Mouse (Mus musculus): ENCODE results near the gene Myo1d.
"Not testable (repeated sequence)": the region's sequence is repeated elsewhere in the genome, so short reads cannot be mapped to it uniquely, and the experiment has no call there.

Myo1d gene

DNA sequence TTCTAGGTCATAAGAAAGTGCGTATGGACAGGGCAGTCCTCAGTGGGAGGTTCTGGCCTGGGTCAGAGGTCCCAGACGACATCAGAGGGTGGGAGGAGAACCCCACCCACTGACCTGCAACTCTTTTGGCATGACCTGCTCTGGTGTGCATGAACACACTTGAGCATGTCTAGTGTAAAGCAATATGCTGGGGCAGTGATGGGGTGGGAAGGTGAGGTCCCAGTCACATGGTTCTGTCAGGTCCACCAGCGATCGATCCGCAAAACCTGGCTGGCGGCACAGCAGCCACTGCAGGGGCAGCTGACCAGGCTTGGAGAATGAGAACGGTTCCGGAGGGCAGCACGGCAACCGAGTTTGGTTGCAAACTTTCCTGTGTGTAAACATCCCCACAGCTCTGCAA, 297.5 kb downstream of the Myo1d start:
- DNase-seq (ENCODE audit: low spot score in 2 of 2) = no peak

DNA sequence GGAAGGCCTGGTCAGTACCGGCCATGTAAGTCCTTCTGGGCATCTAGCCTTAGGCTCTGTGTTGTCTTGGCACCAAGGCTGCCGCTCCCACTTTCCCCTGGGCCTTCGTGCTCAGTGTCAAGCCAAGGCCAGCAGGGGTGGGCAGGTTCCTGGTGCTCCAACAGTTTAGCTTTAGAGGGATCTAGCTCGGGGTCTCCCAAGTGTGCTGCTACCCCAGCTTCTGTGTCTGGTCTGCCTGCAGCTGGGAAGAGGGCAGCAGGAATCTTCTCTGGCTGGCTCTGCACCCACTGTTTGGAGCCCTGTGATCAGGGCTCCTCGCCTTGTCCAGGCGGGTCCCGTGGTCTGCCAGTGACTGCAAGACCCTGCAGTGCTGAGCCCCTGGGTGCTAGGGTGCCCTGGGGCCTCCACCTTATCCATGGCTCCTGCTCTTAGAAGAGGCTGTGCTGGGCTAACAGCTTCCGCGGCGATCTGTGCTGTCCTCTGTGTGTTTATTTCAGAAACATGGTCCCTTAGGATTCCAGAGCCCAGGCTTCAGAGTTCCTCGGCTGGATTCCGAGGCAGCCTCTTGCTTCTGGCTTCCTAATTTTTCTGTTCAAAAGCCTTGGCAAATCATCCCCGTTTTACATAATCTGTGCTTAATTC, 298.3 kb downstream of the Myo1d start:
- DNase-seq (ENCODE audit: low spot score in 2 of 2) = peak in 1 of 2 experiments; percentile 36

DNA sequence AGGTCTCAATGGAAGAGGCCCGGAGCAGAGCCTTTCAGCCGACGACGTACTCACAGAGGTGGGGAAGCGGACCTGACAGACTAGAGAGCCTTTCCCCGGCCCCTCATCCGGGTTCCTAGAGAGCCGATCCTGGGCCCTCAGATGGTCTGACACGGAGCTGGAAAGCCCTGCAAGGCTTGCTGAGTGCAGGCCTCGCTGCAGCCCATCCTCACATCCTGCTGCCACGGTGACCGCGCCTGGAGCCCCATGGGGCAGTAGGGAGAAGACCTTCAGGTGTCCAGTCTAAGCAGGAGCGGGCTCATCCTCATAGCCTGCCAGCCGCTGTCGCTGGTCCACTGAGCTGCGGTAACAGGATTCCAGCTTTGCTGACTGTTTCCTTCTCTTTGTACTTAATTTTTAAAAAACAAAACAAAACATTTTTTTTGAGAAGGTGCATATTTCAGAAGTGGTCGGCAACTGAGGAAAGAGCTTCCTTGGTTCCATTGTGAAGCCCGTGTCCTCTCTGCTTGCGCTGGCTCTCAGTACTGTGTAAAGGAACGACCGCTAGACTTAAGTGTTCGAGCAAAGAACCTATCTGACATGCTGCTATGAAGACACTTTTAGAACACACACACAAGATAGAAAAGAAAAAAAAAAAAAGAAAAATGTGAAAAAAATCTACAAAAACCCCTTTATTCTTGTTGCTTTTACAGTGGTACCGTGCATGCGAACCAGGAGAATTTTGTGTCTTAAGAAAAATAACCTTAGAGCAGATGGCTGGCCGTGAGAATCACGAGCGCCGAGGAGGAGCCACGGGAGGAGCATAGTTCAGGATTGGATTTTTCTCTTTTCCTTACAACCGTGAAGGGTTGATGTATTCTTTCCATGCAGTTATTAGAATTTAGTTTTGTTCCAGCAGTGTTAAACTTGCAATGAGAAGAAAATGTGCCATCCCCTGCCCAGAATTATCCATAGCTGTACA, 299.6 kb downstream of the Myo1d start:
- no peak for DNase-seq (ENCODE audit: low spot score in 2 of 2)

- no peak for DNase-seq (ENCODE audit: low spot score in 2 of 2)
Observed at GRCm38 (mm10) chr11:80479425-80479824, 300.4 kb downstream of the Myo1d start.

DNA sequence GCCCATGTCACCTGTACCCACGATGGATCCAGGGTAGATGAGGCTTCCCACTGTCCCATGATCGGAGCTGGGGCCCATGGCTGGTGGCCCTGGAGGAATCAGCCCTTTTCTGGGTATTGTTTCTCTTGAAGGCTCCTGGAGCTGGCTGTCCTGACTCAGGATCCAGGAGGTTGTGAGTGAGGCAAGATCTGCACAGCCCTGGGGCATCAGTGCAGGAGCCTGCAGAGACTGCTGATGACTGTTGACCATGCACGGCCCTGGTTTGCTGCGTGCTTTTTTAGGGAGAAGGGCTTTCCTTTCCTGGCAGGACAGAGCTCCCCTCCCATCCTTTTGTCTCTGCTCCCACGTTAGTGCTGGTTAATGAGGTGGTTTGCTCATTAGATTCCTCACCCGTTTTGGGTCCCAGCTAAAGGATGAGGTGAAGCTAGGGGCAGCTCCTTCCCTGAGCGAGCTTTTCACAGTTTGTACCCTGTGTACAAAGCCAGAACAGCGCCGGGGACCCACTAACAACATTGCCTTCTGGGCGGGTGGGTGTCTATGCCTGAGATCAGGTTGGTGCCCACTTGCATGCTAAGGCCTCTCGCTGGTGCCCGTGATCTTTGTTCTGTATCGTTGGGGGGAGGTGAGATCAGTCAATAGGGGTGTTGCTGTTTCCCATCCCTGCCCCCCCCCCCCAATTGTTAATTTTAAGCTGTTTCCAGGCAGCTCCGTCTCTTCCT, 301.0 kb downstream of the Myo1d start:
- DNase-seq (ENCODE audit: low spot score in 2 of 2) = no peak

DNA sequence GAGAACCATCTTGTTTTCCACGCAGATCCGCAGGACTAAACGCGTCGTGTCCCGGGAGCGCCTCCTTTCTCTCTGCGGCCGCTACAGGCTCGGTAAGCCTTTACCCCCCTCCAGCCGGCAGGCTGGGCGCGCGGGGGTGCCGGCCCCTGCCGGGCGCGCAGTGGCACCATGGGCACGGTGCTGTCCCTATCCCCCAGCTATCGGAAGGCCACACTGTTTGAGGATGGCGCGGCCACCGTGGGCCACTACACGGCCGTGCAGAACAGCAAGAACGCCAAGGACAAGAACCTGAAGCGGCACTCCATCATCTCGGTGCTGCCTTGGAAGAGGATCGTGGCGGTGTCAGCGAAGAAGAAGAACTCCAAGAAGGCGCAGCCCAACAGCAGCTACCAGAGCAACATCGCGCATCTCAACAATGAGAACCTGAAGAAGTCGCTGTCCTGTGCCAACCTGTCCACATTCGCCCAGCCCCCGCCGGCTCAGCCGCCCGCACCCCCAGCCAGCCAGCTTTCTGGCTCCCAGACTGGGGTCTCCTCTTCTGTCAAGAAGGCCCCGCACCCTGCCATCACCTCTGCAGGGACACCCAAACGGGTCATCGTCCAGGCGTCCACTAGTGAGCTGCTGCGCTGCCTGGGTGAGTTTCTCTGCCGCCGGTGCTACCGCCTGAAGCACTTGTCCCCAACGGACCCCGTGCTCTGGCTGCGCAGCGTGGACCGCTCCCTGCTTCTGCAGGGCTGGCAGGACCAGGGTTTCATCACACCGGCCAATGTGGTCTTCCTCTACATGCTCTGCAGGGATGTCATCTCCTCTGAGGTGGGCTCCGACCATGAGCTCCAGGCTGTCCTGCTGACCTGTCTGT, 302.3 kb downstream of the Myo1d start:
- DNase-seq (ENCODE audit: low spot score in 2 of 2) = no peak

GRCm38 (mm10) chr11:80476222-80477189, 303.3 kb downstream of the Myo1d start, which contains the start of gene Cdk5r1:
Cdk5r1 (plus strand) TSS chr11:80477023.
- peak; percentile 84 to 92 for DNase-seq (ENCODE audit: low spot score in 2 of 2)

DNA sequence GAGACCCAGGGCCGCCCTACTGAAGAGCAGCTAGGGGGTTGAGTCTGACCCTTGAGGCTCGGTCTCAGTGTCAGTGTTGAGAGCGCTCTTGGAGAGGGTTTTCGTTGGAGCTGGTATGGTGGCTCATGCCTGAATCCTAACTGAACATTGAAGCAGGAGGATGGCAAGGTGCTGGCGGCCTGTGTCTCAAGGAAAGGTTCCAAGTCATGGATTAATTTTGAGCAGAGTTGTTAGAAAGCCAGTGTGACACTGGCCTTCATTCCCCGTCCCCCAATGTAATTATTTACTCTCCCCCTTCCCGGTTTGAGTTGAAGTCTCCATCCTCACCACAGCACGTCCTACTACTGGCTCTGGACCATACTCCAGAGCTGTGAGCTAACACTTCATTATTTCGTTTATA, 304.3 kb downstream of the Myo1d start:
- no peak for DNase-seq (ENCODE audit: low spot score in 2 of 2)

DNA sequence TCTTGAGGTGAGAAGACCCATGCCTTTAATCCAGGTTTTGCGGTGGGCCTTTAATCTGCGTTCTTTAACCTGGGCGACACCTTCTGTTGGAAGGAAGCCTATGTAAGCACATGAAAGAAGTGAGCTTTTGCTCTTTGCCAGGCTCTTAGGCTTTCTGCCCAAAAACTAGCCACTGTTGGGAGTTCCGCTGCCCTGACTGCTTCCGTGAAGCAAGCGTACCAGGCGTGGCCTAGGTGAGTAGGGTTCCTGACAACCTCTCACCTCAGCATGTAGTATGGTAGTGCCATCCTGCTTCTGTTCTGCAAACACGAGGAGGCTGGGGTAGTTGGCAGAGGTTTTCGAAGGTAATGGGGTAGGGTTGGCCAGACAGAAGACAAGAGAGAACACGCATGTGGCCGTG, 305.0 kb downstream of the Myo1d start:
- DNase-seq (ENCODE audit: low spot score in 2 of 2) = no peak

DNA sequence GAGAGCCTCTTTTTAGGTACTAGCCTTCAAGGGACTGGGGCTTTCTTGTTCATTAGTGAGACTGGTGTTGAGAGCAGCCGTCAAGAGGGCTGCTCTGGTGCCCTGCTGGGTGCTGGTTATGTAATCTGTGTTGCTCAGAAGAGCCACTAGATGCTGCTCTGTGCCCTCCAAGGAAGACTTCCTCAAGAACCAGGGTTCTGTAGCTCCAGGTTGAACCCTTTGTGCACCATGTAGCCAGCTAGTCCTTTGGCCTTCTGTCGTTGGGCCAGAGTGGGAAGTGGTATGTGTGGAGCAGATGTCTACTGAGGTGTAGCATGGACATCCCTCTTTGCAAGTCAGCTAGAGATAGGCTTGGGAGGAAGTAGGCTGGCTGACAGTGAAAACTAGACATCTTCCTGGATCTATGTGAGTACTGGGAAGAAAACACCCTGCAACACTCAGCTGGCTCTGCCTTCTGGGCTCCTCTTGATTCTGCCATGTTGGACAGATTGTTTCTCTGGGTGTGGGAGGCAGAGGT, 305.6 kb downstream of the Myo1d start:
- peak in 1 of 2 experiments; percentile 51 for DNase-seq (ENCODE audit: low spot score in 2 of 2)

DNA sequence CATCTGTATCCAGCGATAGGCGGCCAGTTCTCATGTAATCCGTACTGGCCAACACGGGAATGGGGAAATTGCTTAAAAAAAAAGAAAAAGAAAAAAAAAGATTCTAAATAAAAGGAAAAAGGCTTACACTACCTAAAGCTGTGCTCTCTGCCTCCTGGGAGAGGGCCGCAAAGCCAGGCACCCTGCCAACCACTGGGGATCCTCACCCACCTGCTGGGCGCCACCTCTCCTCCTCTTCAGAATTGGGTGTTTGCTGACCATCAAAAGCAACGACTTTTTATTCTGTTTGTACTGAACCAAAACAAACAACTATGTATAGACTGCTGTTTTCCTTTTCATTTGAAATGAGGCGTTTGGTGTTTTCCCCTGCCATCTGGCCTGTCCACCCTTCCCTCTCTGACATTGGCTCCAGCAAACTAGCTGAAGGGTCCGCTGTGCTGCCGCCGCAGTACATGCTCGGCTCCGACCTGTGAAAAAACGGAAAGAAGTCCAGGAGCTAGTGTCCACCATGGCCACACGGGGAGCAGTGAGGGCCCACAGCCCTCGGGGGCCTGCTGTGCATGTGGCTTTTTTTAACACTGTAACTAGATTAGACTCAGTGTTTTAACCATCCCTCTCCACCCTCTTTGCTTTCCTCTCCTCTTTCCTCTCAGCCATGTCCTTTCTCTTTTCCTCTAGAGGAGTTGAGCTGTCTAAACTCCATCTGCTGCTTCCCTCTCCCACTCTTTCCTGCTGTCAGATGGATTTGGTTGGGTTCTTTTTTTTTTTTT, 307.8 kb downstream of the Myo1d start:
- DNase-seq (ENCODE audit: low spot score in 2 of 2) = peak in 1 of 2 experiments; percentile 28

GRCm38 (mm10) chr11:80463605-80464130, 316.2 kb downstream of the Myo1d start:
- DNase-seq (ENCODE audit: low spot score in 2 of 2) = not testable (repeated sequence)

- no peak for DNase-seq (ENCODE audit: low spot score in 2 of 2)
Observed at GRCm38 (mm10) chr11:80453198-80453597, 326.6 kb downstream of the Myo1d start.

GRCm38 (mm10) chr11:80452242-80452641, 327.6 kb downstream of the Myo1d start:
- no peak for DNase-seq (ENCODE audit: low spot score in 2 of 2)

DNA sequence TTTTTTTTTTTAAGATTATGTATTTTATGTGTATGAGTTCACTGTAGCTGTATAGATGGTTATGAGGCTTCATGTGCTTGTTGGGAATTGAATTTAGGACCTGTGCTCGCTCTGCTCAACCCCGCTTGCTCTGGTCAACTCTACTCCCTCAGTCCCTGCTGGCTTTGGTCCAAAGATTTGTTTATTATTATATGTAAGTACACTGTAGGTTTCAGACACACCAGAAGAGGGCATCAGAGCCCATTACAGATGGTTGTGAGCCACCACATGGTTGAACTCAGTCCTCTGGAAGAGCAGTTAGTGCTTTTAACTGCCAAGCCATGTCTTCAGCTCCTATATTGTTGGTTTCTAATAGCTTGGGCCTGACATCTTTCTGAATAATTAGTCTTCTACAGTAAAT, 330.0 kb downstream of the Myo1d start:
- no peak for DNase-seq (ENCODE audit: low spot score in 2 of 2)

DNA sequence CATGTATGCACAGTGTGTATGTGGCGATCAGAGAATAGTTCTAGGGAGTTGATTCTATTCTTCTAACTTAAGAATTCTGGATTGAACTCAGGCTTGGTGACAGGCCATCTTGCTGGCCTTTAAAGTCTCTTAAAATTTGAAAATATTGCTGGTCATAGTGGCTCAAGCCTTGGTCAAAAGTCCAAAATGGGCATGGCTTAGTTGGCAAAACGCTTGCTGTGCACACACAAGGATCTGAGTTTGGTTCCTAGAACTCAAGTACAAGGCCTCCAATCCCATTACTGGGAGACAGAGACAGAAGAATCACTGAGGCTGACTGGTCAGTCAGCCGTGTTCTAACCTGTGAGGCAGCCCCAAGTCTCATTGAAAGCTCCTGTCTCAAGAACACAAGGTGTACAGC, 332.9 kb downstream of the Myo1d start:
- no peak for DNase-seq (ENCODE audit: low spot score in 2 of 2)

Measured in frontal cortex, postnatal 36 days (tissue).